Mouse (Mus musculus) R1 (cell line): ENCODE measurements at regions not wholly inside any gene's neighbourhood (a gene's known extent, or its start where the extent isn't known, plus 50 kb on each side); places are given as distances from the start of the nearest gene placed in this dataset.

ENCODE experiments used
- DNase-seq: peaks from one replicate; pipeline ENCODE4 v3.0.0-alpha.2; 2018; ENCODE audit warnings: low read depth, low spot score

- DNase-seq: no peak
Observed at GRCm38 (mm10) chr17:51528161-51528560, 304.9 kb downstream of the Satb1 start.

- no peak for DNase-seq
Observed at GRCm38 (mm10) chr17:51526881-51527280, 306.2 kb downstream of the Satb1 start.

- no peak for DNase-seq
Observed at GRCm38 (mm10) chr17:51526464-51526863, 306.6 kb downstream of the Satb1 start.

GRCm38 (mm10) chr17:51526021-51526420 is 307.1 kb downstream of the Satb1 start:
- DNase-seq: no peak

GRCm38 (mm10) chr17:51525219-51525618 is 307.9 kb downstream of the Satb1 start:
- DNase-seq: no peak

- no peak for DNase-seq
Observed at GRCm38 (mm10) chr17:51511917-51512316, 321.2 kb downstream of the Satb1 start.

- no peak for DNase-seq
Observed at GRCm38 (mm10) chr17:51500751-51501150, 321.6 kb upstream of the Tbc1d5 start.

- DNase-seq: no peak
Observed at GRCm38 (mm10) chr17:51499541-51499940, 320.4 kb upstream of the Tbc1d5 start.

GRCm38 (mm10) chr17:51495038-51495437 is 315.9 kb upstream of the Tbc1d5 start:
- DNase-seq: no peak

GRCm38 (mm10) chr17:51489386-51489785 is 310.2 kb upstream of the Tbc1d5 start:
- DNase-seq: no peak

- DNase-seq: no peak
Observed at GRCm38 (mm10) chr17:51487918-51488445, 308.8 kb upstream of the Tbc1d5 start.

GRCm38 (mm10) chr17:51477810-51478209 is 298.7 kb upstream of the Tbc1d5 start:
- DNase-seq: no peak

GRCm38 (mm10) chr17:51477404-51477803 is 298.3 kb upstream of the Tbc1d5 start:
- no peak for DNase-seq

GRCm38 (mm10) chr17:51462137-51462880 is 283.2 kb upstream of the Tbc1d5 start:
- DNase-seq: peak; percentile 88

GRCm38 (mm10) chr17:51461248-51461647 is 282.1 kb upstream of the Tbc1d5 start:
- DNase-seq: peak; percentile 8

GRCm38 (mm10) chr17:51459119-51459518 is 280.0 kb upstream of the Tbc1d5 start:
- no peak for DNase-seq

GRCm38 (mm10) chr17:51415746-51416145 is 236.6 kb upstream of the Tbc1d5 start:
- DNase-seq: no peak

GRCm38 (mm10) chr17:51414304-51414703 is 235.2 kb upstream of the Tbc1d5 start:
- DNase-seq: no peak

- no peak for DNase-seq
Observed at GRCm38 (mm10) chr17:51413741-51414140, 234.6 kb upstream of the Tbc1d5 start.

GRCm38 (mm10) chr17:51411545-51412094 is 232.5 kb upstream of the Tbc1d5 start:
- DNase-seq: no peak

- DNase-seq: no peak
Observed at GRCm38 (mm10) chr17:51408894-51409293, 229.7 kb upstream of the Tbc1d5 start.

GRCm38 (mm10) chr17:51408367-51408766 is 229.2 kb upstream of the Tbc1d5 start:
- peak; percentile 6 for DNase-seq

GRCm38 (mm10) chr17:51407046-51407445 is 227.9 kb upstream of the Tbc1d5 start:
- DNase-seq: no peak
